Mouse (Mus musculus) megakaryocyte progenitor cell, adult 5-6 weeks (primary cell): ENCODE results near the gene Csf3r. TPM values are rescaled to one million over a fixed set of nuclear protein-coding genes. Genes with fewer than 3 reads are reported as not detected.
"Not testable (repeated sequence)": the region's sequence is repeated elsewhere in the genome, so short reads cannot be mapped to it uniquely, and the experiment has no call there.

ENCODE experiments used
- ATAC-seq: replicated peaks from 2 replicates; pipeline ENCODE4 v1.8.0; 2016; ENCODE audit warnings: mild to moderate bottlenecking, moderate TSS enrichment, inconsistent platforms; ENCODE audit not compliant: poor library complexity
- total RNA-seq, 2 experiments: library from RNA; stranded (forward) in 1 of 2; stranded (reverse) in 1 of 2; fragments of 157-497, 149-512 nt in 1 of 2; fragments of 200-1000 nt in 1 of 2; gene quantifications; 2 replicates each; pipeline versions ENCODE4 v1.2.3 to v1.2.4; 2015 to 2017

The Csf3r gene
- total RNA-seq (2015) (118 and 119 TPM in 2 replicates), total RNA-seq (2017) (75.0 and 76.9 TPM in 2 replicates)

GRCm38 (mm10) chr4:126024303-126024900 lies at the start of gene Csf3r:
TSS of gene Csf3r (plus strand) at chr4:126024550.
- peak; percentile 72 for ATAC-seq

GRCm38 (mm10) chr4:125977768-125978167 lies 46.6 kb upstream of the Csf3r start:
- ATAC-seq, result peak; percentile 65

- ATAC-seq, result no peak
These were observed 41.1 kb upstream of the Csf3r start for GRCm38 (mm10) chr4:125983279-125983678.

GRCm38 (mm10) chr4:125985703-125986102 lies 38.6 kb upstream of the Csf3r start:
- ATAC-seq, result not testable (repeated sequence)

- no peak for ATAC-seq
These were observed 37.3 kb upstream of the Csf3r start for GRCm38 (mm10) chr4:125987071-125987470.

- no peak for ATAC-seq
These were observed 35.3 kb upstream of the Csf3r start for GRCm38 (mm10) chr4:125989061-125989460.

GRCm38 (mm10) chr4:125990143-125990542 lies 34.2 kb upstream of the Csf3r start:
- ATAC-seq, result peak; percentile 83

- ATAC-seq, result no peak
These were observed 32.1 kb upstream of the Csf3r start for GRCm38 (mm10) chr4:125992206-125992605.

GRCm38 (mm10) chr4:125992906-125993305 lies 31.4 kb upstream of the Csf3r start:
- no peak for ATAC-seq

GRCm38 (mm10) chr4:125996576-125996975 lies 27.8 kb upstream of the Csf3r start:
- ATAC-seq, result peak; percentile 66

- ATAC-seq, result no peak
These were observed 26.5 kb upstream of the Csf3r start for GRCm38 (mm10) chr4:125997826-125998225.

GRCm38 (mm10) chr4:126001311-126002199 lies 22.8 kb upstream of the Csf3r start:
- ATAC-seq, result 0 out of 2 replicates have a peak, but pooled peaks have one; percentile 31

GRCm38 (mm10) chr4:126017676-126018332 lies 6.5 kb upstream of the Csf3r start:
- ATAC-seq, result peak; percentile 86

- peak; percentile 59 for ATAC-seq
These were observed 5.3 kb upstream of the Csf3r start for GRCm38 (mm10) chr4:126018966-126019538.

GRCm38 (mm10) chr4:126025801-126026200 lies 1.5 kb downstream of the Csf3r start:
- no peak for ATAC-seq

GRCm38 (mm10) chr4:126027980-126028379 lies 3.6 kb downstream of the Csf3r start:
- peak; percentile 35 for ATAC-seq

GRCm38 (mm10) chr4:126029042-126029441 lies 4.7 kb downstream of the Csf3r start:
- ATAC-seq, result no peak

- peak; percentile 68 for ATAC-seq
These were observed 6.4 kb downstream of the Csf3r start for GRCm38 (mm10) chr4:126030705-126031104.

- ATAC-seq, result no peak
These were observed 11.1 kb downstream of the Csf3r start for GRCm38 (mm10) chr4:126035413-126035812.

GRCm38 (mm10) chr4:126046851-126047585 lies 22.7 kb downstream of the Csf3r start, which contains the start of gene Mrps15:
TSS of gene Mrps15 (plus strand) at chr4:126046925.
- peak; percentile 96 for ATAC-seq
